Mouse (Mus musculus) hindbrain, embryonic 14.5 days (tissue): ENCODE measurements at regions not wholly inside any gene's neighbourhood (a gene's known extent, or its start where the extent isn't known, plus 50 kb on each side); places are given as distances from the start of the nearest gene placed in this dataset.

Source experiments
- ATAC-seq: fragments of 200-750 bp; cut with Nextera tagmentation; 2 replicates; pipeline ENCODE4 v1.8.0; 2017; ENCODE audit warnings: moderate number of reproducible peaks, mild to moderate bottlenecking, moderate TSS enrichment, moderate library complexity; ENCODE audit not compliant: low FRiP score
- DNase-seq: peaks from one replicate; pipeline ENCODE4 v3.0.0-alpha.2; 2015; ENCODE audit warnings: low spot score
- H3K27ac ChIP-seq: fragments of 300-500 bp; sonication (generic); 2 replicates; pipeline ENCODE4 v1.5.1; 2014; ENCODE audit warnings: mild to moderate bottlenecking, moderate library complexity
- H3K27me3 ChIP-seq: fragments of 300-500 bp; sonication (generic); 2 replicates; pipeline ENCODE4 v1.6.1; 2014; ENCODE audit warnings: mild to moderate bottlenecking, low read length, mixed read lengths; ENCODE audit not compliant: control insufficient read depth, insufficient read depth
- H3K36me3 ChIP-seq: fragments of 300-500 bp; sonication (generic); replicated peaks from 2 replicates; pipeline ENCODE4 v1.6.1; 2014; ENCODE audit not compliant: control insufficient read depth, insufficient read depth
- H3K4me1 ChIP-seq: fragments of 300-500 bp; sonication (generic); replicated peaks from 2 replicates; pipeline ENCODE4 v1.6.1; 2014; ENCODE audit warnings: antibody characterized with exemption, low read length, mixed read lengths; ENCODE audit not compliant: control insufficient read depth, insufficient read depth
- H3K4me2 ChIP-seq: fragments of 300-500 bp; sonication (generic); replicated peaks from 2 replicates; pipeline ENCODE4 v1.6.1; 2014; ENCODE audit warnings: mild to moderate bottlenecking, moderate library complexity
- H3K4me3 ChIP-seq: fragments of 300-500 bp; sonication (generic); replicated peaks from 2 replicates; pipeline ENCODE4 v1.5.1; 2014; ENCODE audit warnings: mild to moderate bottlenecking, low read length
- H3K9ac ChIP-seq: fragments of 300-500 bp; sonication (generic); 2 replicates; pipeline ENCODE4 v1.6.1; 2014
- H3K9me3 ChIP-seq: fragments of 300-500 bp; sonication (generic); 2 replicates; pipeline ENCODE4 v1.6.1; 2016; ENCODE audit warnings: low read length; ENCODE audit not compliant: control insufficient read depth
- WGBS: fragments of 180-500 bp; shearing (Covaris S2); extraction: QIAGEN DNeasy Blood & Tissue Kit; methylation state at CpG from one replicate; pipeline ENCODE4 v1.1.7; 2014; 5-methylcytosine and 5-hydroxymethylcytosine counted together

GRCm38 (mm10) chr16:30678708-30679492, 79.4 kb downstream of the Fam43a start:
- Histone ChIP-seq H3K9me3 (no peaks in the 10 kb centered on the region), H3K27me3 (no peaks in the 10 kb centered on the region), H3K4me1 (no peaks in the 10 kb centered on the region), H3K4me2 (no peak overlapping the region), H3K27ac (no peak overlapping the region), H3K36me3 (no peaks in the 10 kb centered on the region), H3K9ac (no peak overlapping the region), H3K4me3 (no peak overlapping the region)
- 87% methylated on average over 9 of the region's 9 CpGs for WGBS
- DNase-seq (no peak), ATAC-seq (no peak)

GRCm38 (mm10) chr16:30679493-30679811, 79.9 kb downstream of the Fam43a start:
- Histone ChIP-seq H3K27me3 (no peaks in the 10 kb centered on the region), H3K9me3 (no peaks in the 10 kb centered on the region), H3K27ac (no peak overlapping the region), H3K9ac (no peak overlapping the region), H3K4me1 (no peaks in the 10 kb centered on the region), H3K4me3 (no peak overlapping the region), H3K4me2 (no peak overlapping the region), H3K36me3 (no peaks in the 10 kb centered on the region)
- DNase-seq (no peak), ATAC-seq (no peak)
- 86% methylated on average over 3 of the region's 3 CpGs for WGBS

GRCm38 (mm10) chr16:30681421-30681820, 81.9 kb downstream of the Fam43a start:
- Histone ChIP-seq H3K4me1 (no peaks in the 10 kb centered on the region), H3K4me2 (no peak overlapping the region), H3K9ac (no peak overlapping the region), H3K27me3 (no peaks in the 10 kb centered on the region), H3K27ac (no peak overlapping the region), H3K4me3 (no peak overlapping the region), H3K9me3 (no peaks in the 10 kb centered on the region), H3K36me3 (no peaks in the 10 kb centered on the region)
- WGBS = 86% methylated on average over 4 of the region's 4 CpGs
- ATAC-seq (no peak), DNase-seq (no peak)

GRCm38 (mm10) chr16:30683986-30684385, 84.5 kb downstream of the Fam43a start:
- no peaks in the 10 kb centered on the region for H3K9me3 ChIP-seq
- DNase-seq (no peak), ATAC-seq (no peak)
- H3K4me1 ChIP-seq = no peaks in the 10 kb centered on the region
- no peaks in the 10 kb centered on the region for H3K36me3 ChIP-seq
- H3K27ac ChIP-seq = no peak overlapping the region
- no peak overlapping the region for H3K4me2 ChIP-seq
- no peaks in the 10 kb centered on the region for H3K27me3 ChIP-seq
- H3K4me3 ChIP-seq = no peak overlapping the region
- no peak overlapping the region for H3K9ac ChIP-seq
- WGBS = 90% methylated on average over 3 of the region's 3 CpGs

- no peak overlapping the region for H3K9ac ChIP-seq
- DNase-seq = no peak
- no peaks in the 10 kb centered on the region for H3K9me3 ChIP-seq
- H3K27me3 ChIP-seq = no peaks in the 10 kb centered on the region
- 72% methylated on average over 6 of the region's 6 CpGs for WGBS
- H3K4me3 ChIP-seq = no peak overlapping the region
- H3K4me2 ChIP-seq = no peak overlapping the region
- H3K36me3 ChIP-seq = no peaks in the 10 kb centered on the region
- no peak for ATAC-seq
- no peak overlapping the region for H3K27ac ChIP-seq
- H3K4me1 ChIP-seq = no peaks in the 10 kb centered on the region
Measured at GRCm38 (mm10) chr16:30686536-30686935, 87.0 kb downstream of the Fam43a start.

- DNase-seq = no peak
- no peak overlapping the region for H3K4me2 ChIP-seq
- H3K27ac ChIP-seq = no peak overlapping the region
- H3K4me3 ChIP-seq = no peak overlapping the region
- whole genome bisulfite sequencing = 91% methylated on average over 6 of the region's 6 CpGs
- no peaks in the 10 kb centered on the region for H3K27me3 ChIP-seq
- H3K9me3 ChIP-seq = no peaks in the 10 kb centered on the region
- H3K9ac ChIP-seq = no peak overlapping the region
- no peaks in the 10 kb centered on the region for H3K4me1 ChIP-seq
- no peak for ATAC-seq
- H3K36me3 ChIP-seq = no peaks in the 10 kb centered on the region
Measured at GRCm38 (mm10) chr16:30687225-30687624, 87.7 kb downstream of the Fam43a start.

GRCm38 (mm10) chr16:30687682-30688081, 88.2 kb downstream of the Fam43a start:
- Histone ChIP-seq H3K27ac (no peak overlapping the region), H3K9ac (no peak overlapping the region), H3K27me3 (no peaks in the 10 kb centered on the region), H3K4me2 (no peak overlapping the region), H3K4me3 (no peak overlapping the region), H3K9me3 (no peaks in the 10 kb centered on the region), H3K4me1 (no peaks in the 10 kb centered on the region), H3K36me3 (no peaks in the 10 kb centered on the region)
- WGBS = 86% methylated on average over 8 of the region's 8 CpGs
- ATAC-seq (no peak), DNase-seq (no peak)

- Histone ChIP-seq H3K9me3 (no peaks in the 10 kb centered on the region), H3K27me3 (no peaks in the 10 kb centered on the region), H3K4me3 (no peak overlapping the region), H3K4me1 (no peaks in the 10 kb centered on the region), H3K4me2 (no peak overlapping the region), H3K27ac (no peak overlapping the region), H3K36me3 (no peaks in the 10 kb centered on the region), H3K9ac (no peak overlapping the region)
- WGBS = 80% methylated on average over 4 of the region's 4 CpGs
- no peak for DNase-seq
- ATAC-seq = no peak
Measured at GRCm38 (mm10) chr16:30690531-30690930, 91.0 kb downstream of the Fam43a start.

GRCm38 (mm10) chr16:30691964-30692363, 92.4 kb downstream of the Fam43a start:
- H3K27me3 ChIP-seq = no peaks in the 10 kb centered on the region
- ATAC-seq (no peak), DNase-seq (no peak)
- no peak overlapping the region for H3K27ac ChIP-seq
- H3K36me3 ChIP-seq = no peaks in the 10 kb centered on the region
- no peak overlapping the region for H3K4me2 ChIP-seq
- 91% methylated on average over 15 of the region's 15 CpGs for WGBS
- H3K4me3 ChIP-seq = no peak overlapping the region
- H3K4me1 ChIP-seq = no peaks in the 10 kb centered on the region
- H3K9me3 ChIP-seq = no peaks in the 10 kb centered on the region
- H3K9ac ChIP-seq = no peak overlapping the region
